Mouse (Mus musculus) limb, embryonic 14.5 days (tissue): ENCODE data around the gene Slc6a9. TPM values are rescaled to one million over a fixed set of nuclear protein-coding genes. Genes with fewer than 3 reads are reported as not detected.
A peak's percentile ranks its signal among the peaks of the same experiment; 100 is the strongest.

Source experiments
- ATAC-seq: fragments of 200-750 bp; cut with Nextera tagmentation; 2 replicates; pipeline ENCODE4 v1.8.0; 2017; ENCODE audit warnings: low read depth, moderate number of reproducible peaks, moderate TSS enrichment; ENCODE audit not compliant: low FRiP score
- DNase-seq: peaks from one replicate; pipeline ENCODE4 v3.0.0-alpha.2; 2015; ENCODE audit warnings: low spot score
- H3K27ac ChIP-seq: fragments of 300-500 bp; sonication (generic); replicated peaks from 2 replicates; pipeline ENCODE4 v1.5.1; 2014; ENCODE audit warnings: low read depth, mild to moderate bottlenecking, low read length, moderate library complexity, mixed read lengths
- H3K27me3 ChIP-seq: fragments of 300-500 bp; sonication (generic); 2 replicates; pipeline ENCODE4 v1.6.1; 2014; ENCODE audit warnings: low read length, mixed read lengths; ENCODE audit not compliant: control insufficient read depth, insufficient read depth
- H3K36me3 ChIP-seq: fragments of 300-500 bp; sonication (generic); 2 replicates; pipeline ENCODE4 v1.6.1; 2014; ENCODE audit warnings: mild to moderate bottlenecking, low read length, moderate library complexity, mixed read lengths; ENCODE audit not compliant: control insufficient read depth, insufficient read depth
- H3K4me1 ChIP-seq: fragments of 300-500 bp; sonication (generic); 2 replicates; pipeline ENCODE4 v1.6.1; 2014; ENCODE audit warnings: antibody characterized with exemption, low read length, mixed read lengths; ENCODE audit not compliant: control insufficient read depth, insufficient read depth
- H3K4me2 ChIP-seq: fragments of 300-500 bp; sonication (generic); replicated peaks from 2 replicates; pipeline ENCODE4 v1.6.1; 2014; ENCODE audit warnings: low read depth, mild to moderate bottlenecking, low read length, moderate library complexity; ENCODE audit not compliant: severe bottlenecking
- H3K4me3 ChIP-seq: fragments of 300-500 bp; sonication (generic); replicated peaks from 2 replicates; pipeline ENCODE4 v1.5.1; 2014; ENCODE audit warnings: low read length
- H3K9ac ChIP-seq: fragments of 300-500 bp; sonication (generic); 2 replicates; pipeline ENCODE4 v1.6.1; 2014; ENCODE audit warnings: mild to moderate bottlenecking, low read depth, low read length, moderate library complexity; ENCODE audit not compliant: severe bottlenecking
- H3K9me3 ChIP-seq: fragments of 300-500 bp; sonication (generic); 2 replicates; pipeline ENCODE4 v1.6.1; 2016; ENCODE audit warnings: low read length; ENCODE audit not compliant: control insufficient read depth
- POLR2A ChIP-seq: fragments of 200-500 bp; IDR thresholded peaks from 2 replicates; pipeline ENCODE4 v1.8.0; 2012; ENCODE audit warnings: inconsistent platforms, mild to moderate bottlenecking, moderate library complexity, borderline replicate concordance; ENCODE audit not compliant: insufficient read depth, insufficient read length; ENCODE audit errors: extremely low read depth
- whole genome bisulfite sequencing: fragments of 180-500 bp; shearing (Covaris S2); extraction: QIAGEN DNeasy Blood & Tissue Kit; methylation state at CpG from one replicate; pipeline ENCODE4 v1.1.7; 2014; 5-methylcytosine and 5-hydroxymethylcytosine counted together
- polyA plus RNA-seq, 2 experiments: library from polyadenylated mRNA; depleted of rRNA in 1 of 2; stranded (reverse) in 1 of 2; unstranded in 1 of 2; fragments of >200 nt; fragmentation: Nextera tagmentation in 1 of 2; extraction: Ambion mirVana in 1 of 2; gene quantifications; 2 replicates each; pipeline versions ENCODE4 v1.2.1 to v1.2.3; 2012 to 2014

Gene Slc6a9
- polyA plus RNA-seq, 2 experiments: 9.7 to 30.1 TPM

DNA sequence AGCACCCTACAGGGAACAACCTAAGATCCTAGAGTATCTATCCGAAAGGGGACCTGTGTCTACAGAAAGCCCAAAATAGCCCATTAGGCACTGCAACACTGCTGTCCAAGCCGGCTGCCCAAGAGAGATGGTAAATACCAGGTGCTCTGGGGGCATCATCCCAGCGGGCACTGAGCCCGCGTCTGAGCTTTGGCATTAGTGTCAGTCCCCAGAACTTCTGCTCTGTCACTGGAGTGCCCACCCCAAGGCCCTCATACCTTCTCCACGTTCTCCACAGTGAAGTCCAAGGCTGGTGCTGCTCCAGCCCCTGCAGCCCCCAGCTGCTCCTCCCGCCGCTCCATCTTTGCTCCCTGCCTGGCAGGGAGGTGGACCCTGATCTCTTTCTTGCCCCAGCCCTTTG is 79.7 kb downstream of the Slc6a9 start:
- DNase-seq: no peak
- no peak for ATAC-seq
- 16% methylated on average over 8 of the region's 8 CpGs for WGBS
- H3K4me3 ChIP-seq: peak overlapping the region; percentile 75
- no peak for TF ChIP-seq POLR2A
- peak overlapping the region; percentile 99 for H3K4me2 ChIP-seq
- H3K36me3 ChIP-seq: peaks cover 30% of the 10 kb centered on the region
- no peaks in the 10 kb centered on the region for H3K27me3 ChIP-seq
- peaks cover 18% of the 10 kb centered on the region for H3K4me1 ChIP-seq
- no peaks in the 10 kb centered on the region for H3K9me3 ChIP-seq
- no peak overlapping the region for H3K27ac ChIP-seq
- H3K9ac ChIP-seq: peak overlapping the region; percentile 72

DNA sequence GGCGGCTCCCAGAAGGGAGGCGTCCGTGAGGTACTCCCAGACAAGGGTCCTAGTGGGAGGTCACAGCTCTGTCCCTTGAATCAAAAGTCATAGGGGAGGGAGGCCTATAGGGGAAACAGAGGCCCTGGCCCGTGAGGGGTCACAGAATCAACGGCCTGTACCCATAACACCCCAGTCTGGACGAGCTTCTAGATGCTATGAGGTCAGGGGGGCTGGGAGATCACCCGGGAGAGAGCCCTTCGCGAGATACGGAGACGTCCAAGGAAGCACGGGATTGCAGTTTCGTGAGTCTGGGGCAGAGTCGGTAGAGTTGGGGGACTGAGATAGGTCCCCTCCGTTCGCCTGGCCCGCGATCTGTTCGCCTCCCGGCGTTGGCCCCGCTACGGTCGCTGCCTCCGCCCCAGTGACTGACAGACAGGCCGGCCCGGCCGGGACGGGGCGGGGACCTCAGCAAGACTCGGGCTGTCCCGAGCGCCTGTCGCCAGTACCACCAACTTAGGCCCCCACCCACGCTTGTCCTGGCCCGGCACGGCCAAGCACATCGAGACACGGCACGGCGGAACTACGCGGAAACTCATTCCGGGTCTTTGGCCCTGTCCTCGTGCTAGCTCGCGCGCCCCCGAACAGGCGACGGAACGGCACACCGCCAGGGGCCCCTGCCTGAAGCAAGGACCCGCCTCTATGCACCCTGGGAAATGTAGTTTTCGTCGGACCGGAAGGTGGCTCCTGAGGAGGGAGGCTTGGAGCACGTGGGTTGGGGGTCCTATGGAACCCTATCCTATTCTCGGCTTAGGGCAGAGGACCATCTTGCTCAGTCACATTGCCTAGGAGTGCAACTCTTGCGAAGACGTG is 80.5 kb downstream of the Slc6a9 start, which contains the start of gene Ipo13:
Ipo13 (minus strand) TSS at position 409 of the 852 bp plus-strand sequence.
- peak; percentile 94 for DNase-seq
- peak within 1 kb of the TSS; percentile 72 for H3K9ac ChIP-seq
- WGBS: under 1% methylated on average over 57 of the region's 61 CpGs
- H3K4me2 ChIP-seq: peak within 1 kb of the TSS; percentile 99
- H3K4me1 ChIP-seq: peaks cover 18% of the 10 kb centered on the region
- H3K27ac ChIP-seq: peak within 1 kb of the TSS; percentile 79
- peak; percentile 96 for ATAC-seq
- H3K9me3 ChIP-seq: no peaks in the 10 kb centered on the region
- peak; percentile 65; the same call in 1 of the 2 replicates for TF ChIP-seq POLR2A
- H3K36me3 ChIP-seq: peaks cover 24% of the 10 kb centered on the region
- peak within 1 kb of the TSS; percentile 75 for H3K4me3 ChIP-seq
- no peaks in the 10 kb centered on the region for H3K27me3 ChIP-seq

DNA sequence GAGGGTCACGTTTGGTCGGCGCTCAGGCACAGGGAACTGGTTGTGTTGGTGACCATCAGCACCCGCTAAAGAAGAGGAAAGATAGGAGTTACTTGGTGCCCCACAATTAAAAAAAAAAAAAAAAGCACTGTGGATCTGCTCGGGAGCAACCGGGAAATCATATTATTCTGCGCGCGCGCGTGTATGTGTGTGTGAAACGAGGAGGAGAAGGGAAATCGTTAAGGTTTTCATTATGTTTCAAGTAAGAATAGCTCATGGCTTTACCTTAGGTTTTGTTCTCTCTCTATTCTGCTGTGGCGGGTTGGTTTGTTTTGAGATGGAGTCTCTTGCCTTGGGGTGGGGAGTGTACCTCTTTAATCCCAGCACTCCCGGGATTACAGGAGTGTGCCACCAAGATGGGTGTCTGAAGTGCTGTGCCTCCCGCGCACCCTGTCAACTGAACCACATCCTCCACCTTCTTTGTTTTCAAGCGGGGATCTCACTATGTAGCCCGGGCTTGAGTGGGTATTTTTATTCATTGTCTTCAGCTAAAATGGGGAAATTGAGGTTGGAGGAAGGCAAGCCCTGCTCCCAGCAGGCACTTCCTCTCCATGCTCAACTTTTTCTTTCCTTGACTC is 81.3 kb downstream of the Slc6a9 start:
- DNase-seq (no peak), ATAC-seq (no peak)
- no peaks in the 10 kb centered on the region for H3K9me3 ChIP-seq
- WGBS: 7% methylated on average over 19 of the region's 19 CpGs
- H3K27me3 ChIP-seq: no peaks in the 10 kb centered on the region
- H3K4me1 ChIP-seq: peaks cover 18% of the 10 kb centered on the region
- H3K36me3 ChIP-seq: peaks cover 20% of the 10 kb centered on the region
- H3K4me2 ChIP-seq: peak overlapping the region; percentile 99
- peak overlapping the region; percentile 75 for H3K4me3 ChIP-seq
- peak overlapping the region; percentile 72 for H3K9ac ChIP-seq
- TF ChIP-seq POLR2A: no peak
- peak overlapping the region; percentile 79 for H3K27ac ChIP-seq

DNA sequence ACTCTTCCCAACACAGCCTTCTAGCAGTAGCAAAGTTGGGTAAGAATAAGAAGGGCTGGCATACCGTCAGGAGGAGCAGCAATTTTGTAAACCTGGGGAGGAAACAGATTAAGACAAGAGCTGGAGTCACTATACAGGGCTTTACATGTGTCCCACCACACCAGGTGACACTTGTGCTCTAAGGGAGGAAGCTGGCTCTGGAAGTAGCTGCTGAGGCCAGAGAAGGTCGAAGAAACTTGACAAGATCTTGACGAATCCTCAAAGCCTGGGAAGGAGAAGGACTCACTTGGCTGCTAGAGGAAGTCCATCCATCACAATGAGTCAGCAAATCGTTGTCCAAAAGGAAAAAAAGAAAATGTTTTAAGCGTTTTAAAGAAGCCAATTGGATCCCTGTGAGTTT is 82.1 kb downstream of the Slc6a9 start:
- H3K4me2 ChIP-seq: no peak overlapping the region
- WGBS: 78% methylated on average over 5 of the region's 5 CpGs
- H3K27me3 ChIP-seq: no peaks in the 10 kb centered on the region

DNA sequence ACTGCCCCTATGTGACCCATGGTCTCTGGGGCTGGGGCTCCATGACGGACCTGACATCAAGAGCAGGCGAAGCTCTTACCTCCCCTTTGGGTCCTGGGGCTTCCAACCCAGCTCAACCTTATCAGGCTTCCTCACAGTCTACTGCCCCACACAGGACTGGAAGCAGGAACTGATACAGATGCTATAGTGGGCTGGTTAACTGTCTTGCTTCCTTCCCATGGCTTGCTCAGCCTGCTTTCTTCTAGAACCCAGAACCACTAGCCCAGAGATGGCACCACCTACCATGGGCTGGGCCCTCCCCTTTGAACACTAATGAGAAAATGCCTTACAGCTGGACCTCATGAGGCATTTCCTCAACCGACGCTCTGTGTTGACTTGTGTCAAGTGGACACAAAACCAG is 83.1 kb downstream of the Slc6a9 start:
- no peak overlapping the region for H3K4me2 ChIP-seq
- H3K9ac ChIP-seq: no peak overlapping the region
- WGBS: 80% methylated on average over 4 of the region's 4 CpGs
- ATAC-seq (no peak), DNase-seq (no peak)
- H3K36me3 ChIP-seq: 0 out of 2 replicates have a peak, but pooled peaks cover 4% of the 10 kb centered on the region
- H3K27me3 ChIP-seq: no peaks in the 10 kb centered on the region
- H3K9me3 ChIP-seq: no peaks in the 10 kb centered on the region
- H3K4me3 ChIP-seq: no peak overlapping the region
- no peak overlapping the region for H3K27ac ChIP-seq
- no peak for TF ChIP-seq POLR2A
- H3K4me1 ChIP-seq: peaks cover 18% of the 10 kb centered on the region

More for the DNA sequence above, 82.1 kb downstream of the Slc6a9 start:
- H3K9ac ChIP-seq: no peak overlapping the region
- ATAC-seq: no peak
- peaks cover 18% of the 10 kb centered on the region for H3K4me1 ChIP-seq
- TF ChIP-seq POLR2A: no peak
- peaks cover 14% of the 10 kb centered on the region for H3K36me3 ChIP-seq
- no peak overlapping the region for H3K27ac ChIP-seq
- H3K4me3 ChIP-seq: no peak overlapping the region
- no peaks in the 10 kb centered on the region for H3K9me3 ChIP-seq
- DNase-seq: no peak
